Mouse (Mus musculus) CH12.LX (cell line): ENCODE measurements around the gene Kcnj3.

Source experiments
- CHD2 ChIP-seq: IDR thresholded peaks from 2 replicates; pipeline ENCODE4 v1.6.1; 2011; ENCODE audit warnings: low read length, improper control_type of control experiment
- HCFC1 ChIP-seq: IDR thresholded peaks from 2 replicates; pipeline ENCODE4 v1.6.1; 2012; ENCODE audit warnings: low read depth, mild to moderate bottlenecking, inconsistent platforms, low read length, improper control_type of control experiment
- NELFE ChIP-seq: IDR thresholded peaks from 2 replicates; pipeline ENCODE4 v1.6.1; 2011; ENCODE audit warnings: low read depth, low read length, improper control_type of control experiment
- NRF1 ChIP-seq: IDR thresholded peaks from 2 replicates; pipeline ENCODE4 v1.6.1; 2014; ENCODE audit warnings: low read depth, mild to moderate bottlenecking, inconsistent platforms, low read length, improper control_type of control experiment, moderate library complexity
- POLR2A ChIP-seq: IDR thresholded peaks from 2 replicates; pipeline ENCODE4 v1.6.1; 2011; ENCODE audit warnings: low read depth, mild to moderate bottlenecking, improper control_type of control experiment, low read length
- SIN3A ChIP-seq: IDR thresholded peaks from 2 replicates; pipeline ENCODE4 v1.6.1; 2012; ENCODE audit warnings: low read length, improper control_type of control experiment, inconsistent platforms

DNA sequence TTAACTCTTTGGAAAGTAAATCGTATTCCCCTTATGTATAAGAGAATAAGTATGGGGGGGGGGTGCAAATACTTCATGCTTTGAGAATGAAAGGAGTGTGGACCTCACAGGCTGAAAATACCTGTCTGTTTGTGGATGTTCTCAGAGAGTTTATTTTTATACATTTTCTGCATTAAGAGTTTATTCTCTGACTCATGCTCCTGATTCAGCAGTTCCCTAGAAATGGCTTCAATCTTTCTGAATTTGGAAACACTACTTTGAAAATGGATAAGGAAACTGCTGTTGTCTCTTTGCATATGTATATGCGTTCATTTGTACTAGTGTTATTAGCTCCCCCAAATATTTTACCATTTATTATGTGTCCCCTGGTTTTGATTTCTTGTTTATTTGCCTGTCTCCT, 23.4 kb downstream of the Kcnj3 start:
- TF ChIP-seq POLR2A (no peak), SIN3A (no peak), NRF1 (no peak), CHD2 (no peak), NELFE (no peak), HCFC1 (no peak)
